Mouse (Mus musculus) heart, embryonic 16.5 days (tissue): ENCODE measurements at regions not wholly inside any gene's neighbourhood (a gene's known extent, or its start where the extent isn't known, plus 50 kb on each side); places are given as distances from the start of the nearest gene placed in this dataset.

Source experiments
- ATAC-seq: fragments of 200-750 bp; cut with Nextera tagmentation; replicated peaks from 2 replicates; pipeline ENCODE4 v1.8.0; 2017; ENCODE audit warnings: moderate number of reproducible peaks; ENCODE audit not compliant: insufficient read depth, low FRiP score; ENCODE audit errors: extremely low read depth
- H3K27ac ChIP-seq: fragments of 300-500 bp; sonication (generic); 2 replicates; pipeline ENCODE4 v1.5.1; 2014; ENCODE audit warnings: mild to moderate bottlenecking, low read length, control low read depth, moderate library complexity
- H3K27me3 ChIP-seq: fragments of 300-500 bp; sonication (generic); 2 replicates; pipeline ENCODE4 v1.6.1; 2014; ENCODE audit warnings: low read length, mixed read lengths; ENCODE audit not compliant: control insufficient read depth, insufficient read depth
- H3K36me3 ChIP-seq: fragments of 300-500 bp; sonication (generic); 2 replicates; pipeline ENCODE4 v1.6.1; 2014; ENCODE audit not compliant: control insufficient read depth, insufficient read depth
- H3K4me1 ChIP-seq: fragments of 300-500 bp; sonication (generic); 2 replicates; pipeline ENCODE4 v1.6.1; 2014; ENCODE audit warnings: low read length, mixed read lengths; ENCODE audit not compliant: control insufficient read depth, insufficient read depth
- H3K4me2 ChIP-seq: fragments of 300-500 bp; sonication (generic); 2 replicates; pipeline ENCODE4 v1.6.1; 2014; ENCODE audit warnings: low read depth, mild to moderate bottlenecking, control low read depth, low read length
- H3K4me3 ChIP-seq: fragments of 300-500 bp; sonication (generic); 2 replicates; pipeline ENCODE4 v1.5.1; 2014; ENCODE audit warnings: mild to moderate bottlenecking, control low read depth, low read length
- H3K9ac ChIP-seq: fragments of 300-500 bp; sonication (generic); 2 replicates; pipeline ENCODE4 v1.6.1; 2014; ENCODE audit warnings: low read length, control low read depth
- H3K9me3 ChIP-seq: fragments of 300-500 bp; sonication (generic); replicated peaks from 2 replicates; pipeline ENCODE4 v1.6.1; 2016; ENCODE audit warnings: low read length; ENCODE audit not compliant: control insufficient read depth
- WGBS: fragments of 180-500 bp; shearing (Covaris S2); extraction: QIAGEN DNeasy Blood & Tissue Kit; methylation state at CpG from one replicate; pipeline ENCODE4 v1.1.7; 2014; 5-methylcytosine and 5-hydroxymethylcytosine counted together

DNA sequence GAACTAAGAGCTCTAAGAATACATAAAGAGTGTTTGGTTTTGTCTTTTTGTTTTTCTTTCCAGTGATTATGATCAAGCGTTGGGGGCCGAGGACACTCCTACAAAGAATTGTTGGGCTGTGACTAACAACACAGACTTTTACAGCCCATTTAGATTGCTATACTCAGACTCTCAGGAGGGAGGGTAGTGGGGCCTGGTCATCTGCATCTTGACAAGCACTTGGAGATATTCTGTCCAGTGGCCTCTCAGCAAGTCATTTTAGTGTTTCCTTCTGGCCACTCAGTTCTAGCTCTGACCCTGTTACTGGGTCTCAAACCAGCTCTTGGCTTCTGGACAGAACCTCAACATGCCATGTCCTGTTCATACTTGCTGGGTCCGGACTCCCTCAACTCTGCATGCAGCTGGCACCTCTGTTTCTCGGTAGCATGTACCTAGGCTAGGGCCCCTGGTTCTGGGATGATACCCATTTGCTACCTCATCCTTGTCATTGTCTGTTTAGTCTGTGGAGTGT, 279.6 kb downstream of the Gm49356 start:
- Histone ChIP-seq H3K9ac (no peak overlapping the region), H3K4me1 (peaks cover 18% of the 10 kb centered on the region), H3K9me3 (no peaks in the 10 kb centered on the region; the same call in 1 of the 2 replicates), H3K36me3 (no peaks in the 10 kb centered on the region), H3K4me3 (no peak overlapping the region), H3K4me2 (no peak overlapping the region), H3K27me3 (no peaks in the 10 kb centered on the region), H3K27ac (no peak overlapping the region)
- WGBS: 80% methylated on average over 4 of the region's 4 CpGs
- no peak for ATAC-seq

DNA sequence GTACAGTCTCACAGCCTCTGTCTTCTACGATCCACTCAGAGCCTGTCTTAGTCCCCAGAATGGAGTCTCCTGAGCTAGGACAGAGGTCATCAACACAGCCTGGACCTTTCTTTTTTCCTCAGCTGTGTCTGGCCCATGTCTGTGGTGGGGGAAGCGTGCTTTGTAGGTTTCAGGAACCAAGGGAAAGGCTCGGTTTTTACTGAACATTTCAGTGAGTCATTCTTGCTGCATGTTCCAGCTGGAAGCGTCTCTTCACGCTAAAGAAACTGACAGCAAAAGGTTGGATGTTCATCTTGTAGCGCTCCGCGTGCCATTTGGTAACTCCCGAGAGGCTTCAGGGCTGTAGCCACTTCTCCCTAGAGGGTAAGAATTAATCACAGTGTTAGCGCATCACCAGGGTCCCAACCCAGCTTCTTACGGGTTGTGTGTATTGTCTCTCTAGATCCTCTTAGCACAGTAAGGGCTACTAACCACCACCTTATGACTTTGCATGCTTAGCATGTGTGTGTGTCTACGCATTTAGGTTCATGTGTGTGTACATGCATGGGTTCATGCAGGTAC, 280.2 kb downstream of the Gm49356 start:
- WGBS: 89% methylated on average over 12 of the region's 12 CpGs
- Histone ChIP-seq H3K9me3 (no peaks in the 10 kb centered on the region; the same call in 1 of the 2 replicates), H3K9ac (no peak overlapping the region), H3K4me2 (no peak overlapping the region), H3K4me1 (peaks cover 21% of the 10 kb centered on the region), H3K4me3 (no peak overlapping the region), H3K27ac (no peak overlapping the region), H3K27me3 (no peaks in the 10 kb centered on the region), H3K36me3 (no peaks in the 10 kb centered on the region)
- no peak for ATAC-seq

DNA sequence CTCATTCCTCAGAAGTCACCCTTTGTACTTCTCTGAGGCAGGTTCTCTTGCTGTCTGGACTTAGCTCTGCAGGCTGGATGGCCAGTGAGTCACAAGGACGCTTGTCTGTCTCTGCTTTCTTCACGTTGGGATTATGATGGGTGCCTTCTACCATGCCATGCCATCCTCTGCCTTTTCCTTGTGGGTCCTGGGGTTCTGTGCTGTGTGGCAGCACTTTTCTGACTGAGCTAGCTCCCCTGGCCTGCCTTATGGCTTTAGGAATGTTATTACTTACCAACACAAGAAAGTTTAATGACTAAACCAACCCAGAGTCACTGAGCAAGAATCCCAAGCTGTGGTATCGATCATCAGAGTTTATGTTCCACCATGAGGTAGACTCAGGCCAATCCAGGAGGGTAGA, 280.7 kb downstream of the Gm49356 start:
- H3K36me3 ChIP-seq: no peaks in the 10 kb centered on the region
- ATAC-seq: no peak
- no peaks in the 10 kb centered on the region for H3K27me3 ChIP-seq
- no peak overlapping the region for H3K9ac ChIP-seq
- no peak overlapping the region for H3K27ac ChIP-seq
- 84% methylated on average over 3 of the region's 3 CpGs for WGBS
- H3K4me2 ChIP-seq: no peak overlapping the region
- H3K4me3 ChIP-seq: no peak overlapping the region
- no peaks in the 10 kb centered on the region; the same call in 1 of the 2 replicates for H3K9me3 ChIP-seq
- H3K4me1 ChIP-seq: peaks cover 26% of the 10 kb centered on the region

DNA sequence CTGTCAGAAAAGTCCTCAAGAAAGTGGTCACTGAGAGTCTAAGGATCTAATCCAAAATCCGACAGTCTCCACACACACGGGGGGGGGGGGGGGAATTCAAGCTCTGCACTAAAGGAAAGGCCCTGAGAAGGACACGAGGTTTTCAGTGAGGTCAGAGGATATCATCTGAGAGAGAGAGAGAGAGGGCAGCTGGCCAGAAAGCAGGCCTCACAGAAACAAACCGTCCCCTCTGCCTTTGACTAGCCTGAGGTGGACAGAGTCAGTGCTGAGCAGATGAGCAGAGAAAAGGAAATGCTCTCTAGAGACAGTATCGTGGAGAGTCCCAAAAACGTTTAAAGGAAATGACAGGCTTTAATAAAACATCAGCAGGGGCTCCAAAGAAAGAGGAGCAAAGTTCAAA, 282.0 kb downstream of the Gm49356 start:
- Histone ChIP-seq H3K27ac (peak overlapping the region; percentile 22), H3K9me3 (no peaks in the 10 kb centered on the region; the same call in 1 of the 2 replicates), H3K9ac (no peak overlapping the region), H3K36me3 (no peaks in the 10 kb centered on the region), H3K4me3 (no peak overlapping the region), H3K27me3 (no peaks in the 10 kb centered on the region), H3K4me2 (no peak overlapping the region), H3K4me1 (peaks cover 32% of the 10 kb centered on the region)
- 17% methylated on average over 6 of the region's 6 CpGs for WGBS
- 0 out of 2 replicates have a peak, but pooled peaks have one; percentile 16 for ATAC-seq

DNA sequence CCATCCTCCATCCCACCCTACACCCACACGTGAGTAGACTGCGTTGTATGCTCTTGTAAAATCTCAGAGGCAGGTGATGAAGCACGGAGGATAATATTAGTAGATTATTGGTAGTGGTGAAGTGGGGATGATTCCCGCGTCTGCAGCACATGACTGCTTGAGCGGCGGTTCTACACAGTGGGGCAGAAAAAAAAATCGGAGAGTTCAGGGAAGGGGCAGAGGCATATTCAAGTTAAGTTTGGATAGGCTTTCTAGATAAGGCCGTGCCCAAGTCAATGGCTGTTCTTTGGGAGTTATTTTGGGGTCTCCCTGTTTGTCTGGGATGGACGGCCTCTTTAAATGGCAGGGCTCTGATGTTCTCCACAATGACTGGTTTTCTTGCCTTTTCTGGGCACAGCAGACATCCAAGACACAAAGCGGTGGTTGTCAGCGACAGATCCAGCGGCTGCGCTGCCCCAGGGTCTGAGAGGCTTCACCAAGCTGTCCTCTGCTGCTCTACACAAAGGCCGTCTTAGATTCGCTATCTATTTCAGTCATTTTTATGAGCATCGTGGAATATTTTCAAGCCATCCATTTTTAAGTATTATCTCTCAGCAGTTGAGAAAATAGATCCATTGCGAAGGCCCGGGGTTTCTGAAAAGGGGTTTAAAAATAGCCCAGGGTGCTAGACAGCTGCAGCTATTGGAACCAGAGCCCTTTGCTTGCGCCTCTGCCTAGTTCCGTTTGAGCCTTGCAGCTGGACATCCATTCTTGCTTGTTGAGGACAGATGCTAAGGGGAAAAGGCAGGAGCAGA, 284.6 kb downstream of the Gm49356 start:
- no peaks in the 10 kb centered on the region for H3K9me3 ChIP-seq
- peak overlapping the region; percentile 8; the same call in 1 of the 2 replicates for H3K4me3 ChIP-seq
- H3K9ac ChIP-seq: peak overlapping the region; percentile 7
- H3K27me3 ChIP-seq: no peaks in the 10 kb centered on the region
- peaks cover 32% of the 10 kb centered on the region for H3K4me1 ChIP-seq
- peak overlapping the region; percentile 83 for H3K27ac ChIP-seq
- peak; percentile 66 for ATAC-seq
- WGBS: 40% methylated on average over 21 of the region's 21 CpGs
- H3K4me2 ChIP-seq: peak overlapping the region; percentile 43
- H3K36me3 ChIP-seq: no peaks in the 10 kb centered on the region

DNA sequence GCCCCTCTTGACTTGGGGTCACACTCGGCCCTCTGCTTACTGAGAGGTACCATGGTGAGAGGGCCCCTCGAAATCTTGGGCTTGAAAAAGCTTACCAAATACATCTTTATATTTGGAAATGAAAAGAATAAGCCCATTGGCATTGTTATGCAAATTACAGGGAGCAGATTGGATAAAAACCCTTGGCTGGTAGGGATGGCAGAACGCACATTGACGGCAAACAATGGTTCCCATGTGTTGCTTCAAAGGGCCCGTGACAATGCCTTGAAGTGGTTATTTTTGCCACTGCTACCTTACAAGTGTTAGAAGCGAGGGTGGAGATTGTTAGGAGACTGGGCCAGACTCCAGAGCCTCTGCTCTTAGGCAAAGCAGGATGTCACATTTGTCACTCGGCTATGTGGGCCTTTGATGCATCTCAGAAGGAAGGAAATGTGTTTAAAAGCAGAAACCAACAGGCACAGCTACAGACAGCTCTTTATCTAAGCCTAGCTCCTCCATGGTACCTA, 285.2 kb downstream of the Gm49356 start:
- Histone ChIP-seq H3K4me1 (peaks cover 32% of the 10 kb centered on the region), H3K9ac (peak overlapping the region; percentile 7; the same call in 1 of the 2 replicates), H3K36me3 (no peaks in the 10 kb centered on the region), H3K27me3 (no peaks in the 10 kb centered on the region), H3K9me3 (no peaks in the 10 kb centered on the region), H3K27ac (peak overlapping the region; percentile 83), H3K4me3 (no peak overlapping the region), H3K4me2 (peak overlapping the region; percentile 43)
- peak; percentile 43; the same call in 1 of the 2 replicates for ATAC-seq
- WGBS: 21% methylated on average over 7 of the region's 7 CpGs

DNA sequence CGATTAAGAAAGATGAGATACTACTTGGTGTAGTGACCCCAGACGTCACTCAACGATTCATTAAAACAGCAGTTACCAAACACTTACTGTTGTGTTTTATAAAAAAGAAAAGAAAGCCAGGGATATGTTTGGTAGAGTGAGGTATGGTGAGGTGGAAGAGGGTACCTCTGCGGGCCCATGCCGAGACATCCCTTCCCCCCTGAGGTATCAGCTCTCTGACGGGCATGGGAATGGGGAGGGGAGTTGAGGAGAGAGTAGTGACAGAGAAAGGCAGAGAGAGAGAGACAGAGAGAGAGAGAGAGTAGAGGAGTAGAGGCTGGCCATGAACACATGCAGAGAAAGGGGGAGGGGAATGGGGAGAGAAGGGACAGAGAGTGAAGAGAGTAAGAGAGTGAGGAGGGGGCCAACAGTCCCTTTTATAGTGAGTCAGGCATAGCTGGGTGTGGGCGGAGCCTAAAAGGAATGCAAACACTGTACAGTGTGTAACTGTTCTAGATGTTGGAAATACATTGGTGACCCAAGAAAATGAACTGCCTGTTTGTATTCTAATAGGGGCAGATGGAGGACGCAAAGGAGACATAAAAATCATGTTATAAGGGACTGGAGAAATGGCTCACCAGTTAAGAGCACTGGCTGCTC, 285.9 kb downstream of the Gm49356 start:
- H3K27me3 ChIP-seq: no peaks in the 10 kb centered on the region
- H3K9ac ChIP-seq: no peak overlapping the region
- no peaks in the 10 kb centered on the region for H3K36me3 ChIP-seq
- H3K4me2 ChIP-seq: no peak overlapping the region
- whole genome bisulfite sequencing: 52% methylated on average over 8 of the region's 8 CpGs
- ATAC-seq: no peak
- no peaks in the 10 kb centered on the region for H3K9me3 ChIP-seq
- no peak overlapping the region for H3K4me3 ChIP-seq
- peak overlapping the region; percentile 83 for H3K27ac ChIP-seq
- peaks cover 32% of the 10 kb centered on the region for H3K4me1 ChIP-seq

DNA sequence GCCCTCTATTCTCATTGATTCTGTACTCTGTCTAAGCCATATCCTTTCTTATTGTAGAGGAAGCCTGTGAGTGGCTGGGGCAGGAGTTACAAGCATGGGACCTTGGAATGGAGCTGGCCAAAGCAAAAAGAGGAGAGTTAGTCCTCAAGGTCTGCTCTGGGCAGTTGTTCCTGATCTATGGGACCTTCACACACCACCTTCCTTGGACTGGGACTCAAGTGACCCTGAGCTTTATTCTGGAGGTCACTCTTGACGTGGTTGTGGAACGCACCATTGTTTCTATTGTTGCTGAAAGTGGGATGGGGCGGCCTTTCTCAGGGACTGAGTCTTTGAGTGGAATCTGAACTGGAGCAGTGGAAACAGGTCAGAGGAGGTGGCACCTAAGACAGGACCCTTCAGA, 291.0 kb downstream of the Gm49356 start:
- no peaks in the 10 kb centered on the region for H3K36me3 ChIP-seq

More for the DNA sequence above, 291.0 kb downstream of the Gm49356 start:
- Histone ChIP-seq H3K27ac (no peak overlapping the region), H3K9me3 (no peaks in the 10 kb centered on the region), H3K4me2 (no peak overlapping the region), H3K4me3 (no peak overlapping the region), H3K4me1 (peaks cover 4% of the 10 kb centered on the region), H3K9ac (no peak overlapping the region), H3K27me3 (no peaks in the 10 kb centered on the region)
- no peak for ATAC-seq
- WGBS: 80% methylated on average over 3 of the region's 3 CpGs
